Mouse (Mus musculus) thymus, adult 2 months (tissue): ENCODE data around the gene Camk2d. TPM values are rescaled to one million over a fixed set of nuclear protein-coding genes. Genes with fewer than 3 reads are reported as not detected.

Experiments used
- DNase-seq: peaks from one replicate; pipeline ENCODE4 v3.0.0; 2021
- H3K27ac ChIP-seq: fragments of 200-500 bp; 2 replicates; pipeline ENCODE4 v1.5.1; 2012; ENCODE audit warnings: low read length, control low read depth; ENCODE audit not compliant: control insufficient read depth, insufficient read depth
- H3K27me3 ChIP-seq: fragments of 200-500 bp; 2 replicates; pipeline ENCODE4 v1.6.1; 2012; ENCODE audit warnings: mild to moderate bottlenecking, low read length, moderate library complexity, mixed read lengths; ENCODE audit not compliant: control insufficient read depth, insufficient read depth
- H3K36me3 ChIP-seq: fragments of 200-500 bp; 2 replicates; pipeline ENCODE4 v1.6.1; 2012; ENCODE audit warnings: mild to moderate bottlenecking, low read length, moderate library complexity; ENCODE audit not compliant: control insufficient read depth, insufficient read depth
- H3K4me1 ChIP-seq: fragments of 200-500 bp; replicated peaks from 2 replicates; pipeline ENCODE4 v1.6.1; 2012; ENCODE audit warnings: low read length; ENCODE audit not compliant: control insufficient read depth, insufficient read depth
- H3K4me3 ChIP-seq: fragments of 200-500 bp; 2 replicates; pipeline ENCODE4 v1.5.1; 2012; ENCODE audit warnings: mild to moderate bottlenecking, low read length, control low read depth, moderate library complexity; ENCODE audit not compliant: control insufficient read depth, insufficient read depth
- CTCF ChIP-seq: fragments of 200-500 bp; IDR thresholded peaks from 2 replicates; pipeline ENCODE4 v1.5.1; 2012; ENCODE audit warnings: mild to moderate bottlenecking, control low read depth, low read length, moderate library complexity, borderline replicate concordance; ENCODE audit not compliant: control insufficient read depth, poor library complexity, insufficient read depth; ENCODE audit errors: extremely low read depth
- POLR2A ChIP-seq: fragments of 200-500 bp; IDR thresholded peaks from 2 replicates; pipeline ENCODE4 v1.6.1; 2012; ENCODE audit warnings: mild to moderate bottlenecking, low read length, control low read depth, moderate library complexity; ENCODE audit not compliant: control insufficient read depth, poor library complexity, insufficient read depth; ENCODE audit errors: extremely low read depth
- WGBS: fragments of 180-500 bp; shearing (Covaris S2); methylation state at CpG from one replicate; pipeline ENCODE4 v1.1.7; 2018; 5-methylcytosine and 5-hydroxymethylcytosine counted together
- polyA plus RNA-seq: library from polyadenylated mRNA; depleted of rRNA; stranded (reverse); fragments of >200 nt; gene quantifications from 2 replicates; pipeline ENCODE4 v1.2.3, GENCODE M21; 2012

The Camk2d gene
- polyA plus RNA-seq, 1 experiment: 40.1 TPM

GRCm38 (mm10) chr3:126777879-126778278, 181.8 kb downstream of the Camk2d start:
- Histone ChIP-seq H3K36me3 (no peaks in the 10 kb centered on the region), H3K4me1 (no peaks in the 10 kb centered on the region), H3K4me3 (no peak overlapping the region), H3K27me3 (no peaks in the 10 kb centered on the region), H3K27ac (no peak overlapping the region)
- WGBS: 94% methylated on average over 1 of the region's 1 CpGs
- no peak for TF ChIP-seq CTCF
- TF ChIP-seq POLR2A: no peak
- no peak for DNase-seq

- no peak overlapping the region for H3K27ac ChIP-seq
- no peaks in the 10 kb centered on the region for H3K4me1 ChIP-seq
- no peak overlapping the region for H3K4me3 ChIP-seq
- H3K36me3 ChIP-seq: no peaks in the 10 kb centered on the region
- no peak for TF ChIP-seq POLR2A
- TF ChIP-seq CTCF: no peak
- no peaks in the 10 kb centered on the region for H3K27me3 ChIP-seq
- DNase-seq: no peak
- 86% methylated on average over 5 of the region's 5 CpGs for WGBS
Measured at GRCm38 (mm10) chr3:126780014-126780615, 184.0 kb downstream of the Camk2d start.

GRCm38 (mm10) chr3:126793035-126793964, 197.2 kb downstream of the Camk2d start:
- H3K27me3 ChIP-seq: no peaks in the 10 kb centered on the region
- H3K36me3 ChIP-seq: peaks cover 16% of the 10 kb centered on the region
- H3K4me3 ChIP-seq: no peak overlapping the region
- 54% methylated on average over 2 of the region's 2 CpGs for WGBS
- H3K4me1 ChIP-seq: no peaks in the 10 kb centered on the region
- TF ChIP-seq POLR2A (no peak), CTCF (no peak)
- no peak for DNase-seq
- no peak overlapping the region for H3K27ac ChIP-seq

GRCm38 (mm10) chr3:126795904-126796303, 199.8 kb downstream of the Camk2d start:
- H3K4me1 ChIP-seq: no peaks in the 10 kb centered on the region
- WGBS: 43% methylated on average over 3 of the region's 3 CpGs
- H3K4me3 ChIP-seq: no peak overlapping the region
- H3K27me3 ChIP-seq: no peaks in the 10 kb centered on the region
- no peak for DNase-seq
- TF ChIP-seq POLR2A: no peak
- TF ChIP-seq CTCF: no peak
- H3K36me3 ChIP-seq: peaks cover 16% of the 10 kb centered on the region
- no peak overlapping the region for H3K27ac ChIP-seq

- no peaks in the 10 kb centered on the region for H3K27me3 ChIP-seq
- 94% methylated on average over 3 of the region's 3 CpGs for WGBS
- no peaks in the 10 kb centered on the region for H3K4me1 ChIP-seq
- no peak for DNase-seq
- no peak overlapping the region for H3K27ac ChIP-seq
- no peak overlapping the region for H3K4me3 ChIP-seq
- peaks cover 16% of the 10 kb centered on the region for H3K36me3 ChIP-seq
- no peak for TF ChIP-seq CTCF
Measured at GRCm38 (mm10) chr3:126797025-126797424, 200.9 kb downstream of the Camk2d start.

GRCm38 (mm10) chr3:126797810-126798209, 201.7 kb downstream of the Camk2d start:
- TF ChIP-seq POLR2A (no peak), CTCF (no peak)
- H3K27ac ChIP-seq: no peak overlapping the region
- 87% methylated on average over 3 of the region's 3 CpGs for WGBS
- no peaks in the 10 kb centered on the region for H3K27me3 ChIP-seq
- no peak for DNase-seq
- H3K4me1 ChIP-seq: no peaks in the 10 kb centered on the region
- H3K4me3 ChIP-seq: no peak overlapping the region
- H3K36me3 ChIP-seq: peaks cover 16% of the 10 kb centered on the region

GRCm38 (mm10) chr3:126802988-126803387, 206.9 kb downstream of the Camk2d start:
- 96% methylated on average over 6 of the region's 6 CpGs for WGBS
- H3K27ac ChIP-seq: no peak overlapping the region
- no peak overlapping the region for H3K4me3 ChIP-seq
- DNase-seq: no peak
- H3K36me3 ChIP-seq: peaks cover 2% of the 10 kb centered on the region
- no peaks in the 10 kb centered on the region for H3K4me1 ChIP-seq
- no peaks in the 10 kb centered on the region for H3K27me3 ChIP-seq
- no peak for TF ChIP-seq CTCF
- TF ChIP-seq POLR2A: no peak
